Comparison of ENCODE assay signal across 9 mouse cellular contexts in the genomic region with DNA sequence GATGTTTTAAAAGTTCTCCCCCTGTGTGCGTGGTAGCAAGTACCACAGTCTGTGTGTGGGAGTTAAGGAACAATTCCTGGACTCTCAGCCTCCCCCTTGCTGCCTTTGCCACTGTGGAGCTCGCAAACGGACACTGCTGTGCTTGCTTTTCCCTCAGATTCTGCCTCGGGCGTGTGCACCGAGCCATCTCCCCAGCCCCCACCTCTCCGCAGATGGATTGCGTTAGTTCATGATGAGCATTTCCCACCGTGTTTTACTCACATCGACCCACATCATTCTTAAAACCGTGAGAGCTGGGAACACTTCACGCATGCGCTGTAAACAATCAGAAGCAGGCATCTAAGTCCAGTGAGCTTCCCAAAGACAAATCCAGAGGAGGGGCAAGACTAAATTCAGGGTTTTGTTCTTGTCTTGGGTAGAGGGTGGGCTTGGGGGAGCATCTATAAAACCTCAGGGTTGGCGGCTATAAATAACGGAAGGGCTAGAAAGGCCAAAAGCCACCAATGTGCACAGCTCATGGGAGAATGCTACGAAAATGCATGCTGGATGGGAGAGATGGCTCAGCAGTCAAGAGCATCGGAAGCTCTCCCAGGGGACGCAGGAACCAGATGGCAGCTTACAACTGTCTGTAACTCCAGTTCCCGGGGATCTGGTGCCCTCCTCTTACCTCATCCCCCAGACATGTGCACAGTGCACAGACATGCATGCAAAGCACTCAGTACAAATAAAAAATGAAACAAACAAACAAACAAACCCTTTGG. TPM values are rescaled to one million over a fixed set of nuclear protein-coding genes. Genes with fewer than 3 reads are reported as not detected.
A peak's percentile ranks its signal among the peaks of the same experiment; 100 is the strongest.
DNase-seq lines count a peak whose midpoint lies in the region; ATAC-seq and TF ChIP-seq lines count a peak whose summit lies in the region.
"Had no signal": no experiment of that assay in that cellular context is flagged by ENCODE, and none has a peak within 500 bp of the region (broad histone marks: within the 10 kb centered on the region; RNA-seq: fewer than 3 reads in every experiment).

No protein-coding gene starts in this region.

- no peaks in the 10 kb centered on the region for H3K9me3 ChIP-seq in midbrain, embryonic 12.5 days

- ATAC-seq in midbrain, embryonic 12.5 days (ENCODE audit: low FRiP score, low read depth), result peak; percentile 65

- peak overlapping the region; percentile 17; the same call in 1 of the 2 replicates for H3K4me3 ChIP-seq in embryonic fibroblast, embryonic 13.5 days (ENCODE audit: insufficient read depth, low read length)
- H3K4me3 ChIP-seq in midbrain, embryonic 12.5 days, result no peak overlapping the region

- no peak for TF ChIP-seq POLR2A in embryonic fibroblast, embryonic 13.5 days (IDR thresholded peaks at IDR 0.05; ENCODE audit: low read depth, low read length)

- peak; percentile 7 for DNase-seq in ovary, postnatal 10 days (ENCODE audit: low spot score)
- DNase-seq in ovary, adult 18-20 months (ENCODE audit: low spot score), result no peak
- DNase-seq in kidney, postnatal 14 days, result peak; percentile 18
- peak; percentile 16 for DNase-seq in yolk sac, embryonic 10.5 days (ENCODE audit: low spot score)
- no peak for DNase-seq in urinary bladder, postnatal 14 days (ENCODE audit: low spot score)
- no peak for DNase-seq in ovary, postnatal 14 days (ENCODE audit: low spot score)

- no peak for TF ChIP-seq CTCF in embryonic fibroblast, embryonic 13.5 days (IDR thresholded peaks at IDR 0.05; ENCODE audit: borderline replicate concordance, insufficient read depth, low read length)

- H3K4me2 ChIP-seq in midbrain, embryonic 12.5 days (replicated peaks), result peak overlapping the region; percentile 23; the same call in 1 of the 2 replicates

- no peak overlapping the region for H3K27ac ChIP-seq in embryonic fibroblast, embryonic 13.5 days (ENCODE audit: insufficient read depth, low read length)
- peak overlapping the region; percentile 39; the same call in 1 of the 2 replicates for H3K27ac ChIP-seq in midbrain, embryonic 12.5 days (replicated peaks)
- H3K27ac ChIP-seq: liver, embryonic 14.5 days had no signal

- no peaks in the 10 kb centered on the region for H3K27me3 ChIP-seq in midbrain, embryonic 12.5 days

- no peak overlapping the region for H3K9ac ChIP-seq in midbrain, embryonic 12.5 days (replicated peaks)
- H3K9ac ChIP-seq: liver, embryonic 14.5 days had no signal

- no peaks in the 10 kb centered on the region for H3K4me1 ChIP-seq in embryonic fibroblast, embryonic 13.5 days (ENCODE audit: control insufficient read depth, insufficient read depth, low read length)
- no peaks in the 10 kb centered on the region; the same call in 1 of the 2 replicates for H3K4me1 ChIP-seq in midbrain, embryonic 12.5 days

- 58% methylated on average over 19 of the region's 19 CpGs for WGBS in midbrain, embryonic 12.5 days

- H3K36me3 ChIP-seq in midbrain, embryonic 12.5 days, result no peaks in the 10 kb centered on the region

RNA-seq across cellular contexts. Expression of a gene that starts 27.5 kb away (rescaled TPM):
- not detected in 2 replicates for polyA plus RNA-seq in embryonic fibroblast, embryonic 13.5 days (2011; ENCODE audit: insufficient read length, low read depth, missing spikeins)
- 1.4 and 2.0 TPM in 2 replicates for polyA plus RNA-seq in midbrain, embryonic 12.5 days (2016; fragmentation: Nextera tagmentation; extraction: Ambion mirVana)

Comparison
In these comparisons a context has a peak if more than half of its experiments do, and no peak if none do; other contexts are left out.
1. DNase-seq: peak in ovary, postnatal 10 days (single experiment), kidney, postnatal 14 days (single experiment) and yolk sac, embryonic 10.5 days (single experiment); none in ovary, adult 18-20 months (single experiment), urinary bladder, postnatal 14 days (single experiment) and ovary, postnatal 14 days (single experiment).